ENCODE assay signal across 25 mouse cellular contexts in the genomic region with DNA sequence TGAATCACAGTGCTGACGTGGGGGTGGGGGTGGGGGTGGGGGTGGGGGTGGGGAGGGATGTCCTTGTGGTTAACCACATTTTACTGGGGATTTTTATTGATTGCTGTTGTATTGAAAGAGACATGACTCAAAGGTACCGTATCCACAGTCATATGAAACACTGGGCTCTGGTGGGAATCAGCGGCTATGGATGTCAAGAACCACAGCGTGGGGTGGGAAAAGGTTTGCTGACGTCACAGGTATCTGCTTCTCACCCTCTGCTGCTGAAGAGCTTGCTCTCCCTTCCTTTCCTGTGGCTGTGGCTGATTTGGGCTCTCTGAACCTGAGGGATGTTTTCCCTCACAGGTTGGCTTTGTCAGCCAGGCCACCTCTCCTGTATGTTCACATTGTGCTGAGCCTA.
"Had no signal": no experiment of that assay in that cellular context is flagged by ENCODE, and none has a peak within 500 bp of the region (broad histone marks: within the 10 kb centered on the region; RNA-seq: fewer than 3 reads in every experiment).

No protein-coding gene starts in this region.

- H3K4me2 ChIP-seq: heart, embryonic 11.5 days; hindbrain, embryonic 13.5 days; hindbrain, embryonic 15.5 days; kidney, embryonic 15.5 days; limb, embryonic 13.5 days; limb, embryonic 15.5 days; liver, embryonic 12.5 days had no signal

- ATAC-seq: hindbrain, postnatal 0 days; intestine, embryonic 16.5 days; liver, embryonic 12.5 days had no signal

- H3K4me3 ChIP-seq: heart, adult 2 months; hindbrain, embryonic 13.5 days; hindbrain, embryonic 15.5 days; kidney, embryonic 15.5 days; layer of hippocampus, adult 2 months; left cerebral cortex, adult 2 months; limb, embryonic 13.5 days; limb, embryonic 15.5 days; liver, embryonic 12.5 days had no signal

- H3K9ac ChIP-seq: hindbrain, embryonic 13.5 days; hindbrain, embryonic 15.5 days; kidney, embryonic 15.5 days; limb, embryonic 13.5 days; limb, embryonic 15.5 days; liver, embryonic 12.5 days; liver, embryonic 14.5 days had no signal

- DNase-seq: gastrocnemius, postnatal 14 days; gastrocnemius, postnatal 36 days; heart, adult 11 months; heart, adult 2 months; heart, postnatal 14 days; heart, postnatal 36 days; kidney, adult 11 months; kidney, adult 2 months; kidney, adult 9 months; kidney, postnatal 25 days; kidney, postnatal 4 days; left cerebral cortex, postnatal 4 days had no signal

- H3K9me3 ChIP-seq: hindbrain, embryonic 13.5 days; hindbrain, embryonic 15.5 days; kidney, embryonic 15.5 days; limb, embryonic 13.5 days; limb, embryonic 15.5 days; liver, embryonic 12.5 days had no signal

- H3K4me1 ChIP-seq: kidney, embryonic 15.5 days; liver, embryonic 12.5 days had no signal

- H3K27ac ChIP-seq: heart, adult 2 months; hindbrain, embryonic 13.5 days; hindbrain, embryonic 15.5 days; hindbrain, postnatal 0 days; kidney, embryonic 15.5 days; kidney, postnatal 0 days; layer of hippocampus, adult 2 months; left cerebral cortex, adult 2 months; limb, embryonic 13.5 days; liver, embryonic 12.5 days; liver, embryonic 14.5 days had no signal

- H3K36me3 ChIP-seq: hindbrain, embryonic 13.5 days; hindbrain, embryonic 15.5 days; kidney, embryonic 15.5 days; limb, embryonic 15.5 days; liver, embryonic 12.5 days had no signal

- H3K27me3 ChIP-seq: hindbrain, embryonic 13.5 days; hindbrain, embryonic 15.5 days; kidney, embryonic 15.5 days; limb, embryonic 13.5 days; limb, embryonic 15.5 days; liver, embryonic 12.5 days had no signal
